Mouse (Mus musculus): ENCODE data around the gene Gpatch8. TPM values are rescaled to one million over a fixed set of nuclear protein-coding genes. Genes with fewer than 3 reads are reported as not detected.

Gene Gpatch8
- polyA plus RNA-seq, 1 experiment from 2014 or later: 45.7 TPM

DNA sequence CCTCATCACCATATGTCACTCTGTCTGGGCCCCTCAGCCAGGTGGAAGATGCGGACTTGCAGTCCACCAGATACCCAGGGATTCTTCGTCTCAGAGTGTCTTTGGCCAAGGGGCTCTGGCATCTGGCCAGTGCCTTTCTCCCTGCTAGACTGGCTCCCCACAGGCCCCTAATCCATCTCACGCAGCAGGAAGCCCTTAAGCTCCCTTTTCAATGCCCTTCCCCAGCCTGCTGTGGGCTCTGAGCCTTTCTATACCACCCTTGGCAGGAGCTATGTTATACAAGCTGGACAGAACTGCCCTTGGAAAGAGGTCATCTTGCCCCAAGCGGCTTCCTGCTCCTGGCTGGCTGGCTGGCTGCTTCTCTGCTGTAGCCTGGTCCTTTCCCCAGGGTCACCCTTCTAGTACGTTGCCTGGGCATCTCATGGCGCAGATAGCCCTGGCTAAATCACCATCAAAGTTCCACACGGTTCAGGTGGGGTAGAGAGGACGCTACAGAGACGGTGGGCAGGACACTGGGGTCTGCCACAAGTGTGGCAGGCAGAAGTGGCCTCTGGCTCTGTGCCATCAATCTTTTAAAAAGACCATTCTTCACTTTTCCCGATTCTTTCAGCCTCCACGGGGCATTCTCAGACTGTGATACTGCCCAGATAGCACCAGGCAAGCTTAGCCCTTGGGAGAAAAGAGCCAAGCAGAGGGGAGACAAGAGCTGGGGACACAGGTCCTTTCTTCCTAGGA, 25.3 kb upstream of the Gpatch8 start:
- no peaks in the 10 kb centered on the region for H3K27me3 ChIP-seq (ENCODE audit: insufficient read depth, poor library complexity, severe bottlenecking)
- peak overlapping the region; percentile 75 for H3K27ac ChIP-seq
- H3K36me3 ChIP-seq: 0 out of 2 replicates have a peak, but pooled peaks cover 8% of the 10 kb centered on the region
- H3K9me3 ChIP-seq: no peaks in the 10 kb centered on the region
- no peak for DNase-seq (ENCODE audit: low spot score)
- WGBS: 16% methylated on average over 11 of the region's 11 CpGs
- H3K4me1 ChIP-seq: peaks cover 62% of the 10 kb centered on the region
- 0 out of 2 replicates have a peak overlapping the region, but pooled peaks have one; percentile 22 for H3K4me3 ChIP-seq

DNA sequence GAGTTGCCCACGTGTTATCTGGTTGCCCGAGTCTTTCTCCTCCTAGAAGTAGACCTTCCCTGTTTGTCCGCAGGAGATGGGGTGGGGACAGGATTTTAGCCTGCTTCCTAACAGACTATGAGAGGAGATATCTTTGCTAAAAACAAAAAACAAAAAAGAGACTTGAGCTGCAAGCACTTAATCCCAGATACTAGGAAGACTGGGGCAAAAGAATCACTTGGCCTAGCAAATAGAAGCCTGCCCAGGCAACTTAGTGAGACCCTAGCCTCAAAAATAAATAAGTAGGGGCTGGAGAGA, 23.8 kb upstream of the Gpatch8 start:
- H3K9me3 ChIP-seq: no peaks in the 10 kb centered on the region
- 44% methylated on average over 3 of the region's 3 CpGs for WGBS
- H3K4me1 ChIP-seq: peaks cover 72% of the 10 kb centered on the region
- no peak for DNase-seq (ENCODE audit: low spot score)
- H3K27me3 ChIP-seq (ENCODE audit: insufficient read depth, poor library complexity, severe bottlenecking): no peaks in the 10 kb centered on the region
- H3K4me3 ChIP-seq: peak overlapping the region; percentile 55
- H3K27ac ChIP-seq: peak overlapping the region; percentile 94
- H3K36me3 ChIP-seq: no peaks in the 10 kb centered on the region

DNA sequence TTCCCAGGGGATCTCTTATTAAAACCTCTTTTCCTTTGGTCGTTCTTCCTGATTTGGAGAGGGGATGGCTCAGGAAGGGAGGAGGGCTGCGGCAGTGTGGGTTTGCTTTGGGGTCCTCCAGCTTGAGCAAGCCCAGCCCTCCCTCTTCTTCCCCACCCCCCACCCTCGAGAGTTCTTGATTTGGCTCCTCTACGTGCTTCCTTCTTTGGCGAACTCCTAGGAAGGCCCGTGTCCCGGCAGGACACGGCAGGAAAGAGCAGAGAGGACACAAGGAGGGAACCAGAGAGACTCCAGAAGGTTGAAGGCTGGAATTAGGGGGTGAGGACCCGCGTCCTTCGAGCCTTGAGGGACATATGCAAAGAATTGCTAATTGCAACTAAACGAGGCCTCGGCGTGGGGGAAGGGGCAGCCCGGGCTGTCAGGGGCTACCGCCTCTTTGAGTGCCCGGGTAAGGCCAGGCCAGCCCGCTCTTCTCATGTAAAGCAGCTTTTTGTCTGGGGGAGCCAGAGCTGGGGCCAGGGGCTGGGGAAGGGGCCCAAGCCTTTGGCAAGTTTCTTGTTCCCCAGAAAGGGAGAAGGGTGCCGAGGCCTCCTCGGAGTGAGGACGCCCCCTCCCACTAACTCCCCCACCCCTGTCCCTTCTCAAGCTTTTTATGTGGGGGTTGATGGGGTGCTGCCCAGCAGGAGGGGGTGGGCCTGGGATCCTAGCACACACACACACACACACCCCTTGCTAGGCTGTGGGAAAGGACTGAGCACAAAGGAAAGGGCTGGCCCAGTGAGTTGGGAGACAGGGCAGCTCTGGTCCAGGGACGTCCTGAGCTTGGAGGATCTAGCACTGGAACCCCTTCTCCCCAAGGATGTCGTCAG, 23.2 kb upstream of the Gpatch8 start, which contains the start of gene Gm11627:
Gm11627 (minus strand) TSS at position 297 of the 869 bp plus-strand sequence.
- no peaks in the 10 kb centered on the region for H3K27me3 ChIP-seq (ENCODE audit: insufficient read depth, poor library complexity, severe bottlenecking)
- H3K4me3 ChIP-seq: peak within 1 kb of the TSS; percentile 55
- H3K36me3 ChIP-seq: no peaks in the 10 kb centered on the region
- H3K4me1 ChIP-seq: peaks cover 72% of the 10 kb centered on the region
- WGBS: 10% methylated on average over 23 of the region's 23 CpGs
- H3K27ac ChIP-seq: peak within 1 kb of the TSS; percentile 94
- DNase-seq (ENCODE audit: low spot score): no peak
- H3K9me3 ChIP-seq: no peaks in the 10 kb centered on the region

DNA sequence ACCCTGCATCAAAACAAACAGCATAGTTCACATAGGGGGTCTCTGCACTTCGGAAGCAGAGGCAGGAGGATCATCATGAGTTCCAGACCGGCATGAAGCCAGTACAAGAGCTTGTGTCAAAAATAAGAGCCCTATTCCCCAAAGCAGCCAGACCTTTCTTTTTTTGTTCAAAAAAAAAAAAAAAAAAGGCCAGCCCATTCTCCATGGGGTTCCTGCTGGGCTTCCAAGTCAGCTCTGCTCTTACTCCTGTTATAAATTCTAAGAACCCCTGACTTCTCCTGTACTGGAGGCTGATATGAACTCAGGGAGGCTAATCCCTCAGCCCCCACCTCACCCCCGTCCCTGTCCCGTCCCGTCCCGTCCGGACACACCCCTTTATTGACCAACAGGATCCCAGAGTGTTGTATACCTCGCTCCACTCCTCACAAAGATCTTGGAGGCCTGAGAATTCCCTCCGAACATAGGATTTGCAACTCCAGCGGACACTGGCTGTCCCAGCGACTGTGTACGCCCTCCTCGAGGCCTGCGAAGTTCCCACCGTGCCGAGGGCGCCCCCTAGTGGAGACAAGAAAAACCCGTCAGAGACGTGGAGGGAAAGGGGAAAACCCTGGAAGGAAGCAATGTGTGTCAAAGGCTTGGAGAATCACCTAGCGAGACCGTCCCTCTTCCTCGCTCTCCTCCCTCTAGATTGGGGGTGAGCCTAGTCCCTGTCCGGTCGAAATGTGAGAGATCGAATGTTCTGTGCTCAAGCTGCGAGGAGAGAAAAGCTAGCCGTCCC, 22.3 kb upstream of the Gpatch8 start:
- peak overlapping the region; percentile 55 for H3K4me3 ChIP-seq
- no peaks in the 10 kb centered on the region for H3K9me3 ChIP-seq
- H3K4me1 ChIP-seq: peaks cover 72% of the 10 kb centered on the region
- H3K27me3 ChIP-seq (ENCODE audit: insufficient read depth, poor library complexity, severe bottlenecking): no peaks in the 10 kb centered on the region
- peak; percentile 93 for DNase-seq (ENCODE audit: low spot score)
- H3K27ac ChIP-seq: peak overlapping the region; percentile 94
- WGBS: 11% methylated on average over 27 of the region's 27 CpGs
- H3K36me3 ChIP-seq: no peaks in the 10 kb centered on the region

DNA sequence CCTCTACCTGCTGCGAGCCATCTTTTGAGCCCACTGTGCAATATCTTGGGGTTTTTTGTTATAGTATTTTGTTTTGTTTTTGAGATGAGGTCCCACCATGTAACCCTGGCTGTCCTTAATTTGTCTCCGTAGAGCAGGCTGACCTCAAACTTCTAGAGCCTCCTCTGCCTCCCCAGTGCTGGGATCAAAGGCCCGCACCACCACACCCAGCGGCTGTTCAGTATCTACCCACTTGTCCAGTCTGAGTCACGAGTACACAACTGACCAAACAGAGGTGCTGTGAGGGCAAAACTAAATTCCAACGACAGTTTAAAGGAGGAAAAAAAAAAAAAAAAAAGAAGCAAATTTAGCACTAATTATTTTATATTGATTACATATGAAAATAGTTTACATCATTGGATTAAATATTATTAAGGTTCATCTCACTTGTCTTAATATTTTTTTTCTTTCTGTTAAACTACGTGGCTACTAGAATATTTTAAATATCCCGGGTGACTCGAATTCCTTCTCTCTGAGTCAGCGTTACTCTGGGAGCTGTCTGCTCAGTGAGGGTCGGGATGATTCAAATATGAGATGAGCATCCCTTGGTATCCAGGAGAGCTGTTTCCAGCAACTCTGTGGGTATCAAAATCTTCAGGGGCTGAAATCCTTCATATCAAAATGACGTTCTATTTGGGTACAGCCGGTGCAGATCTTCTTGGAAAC, 20.0 kb upstream of the Gpatch8 start:
- no peak for DNase-seq (ENCODE audit: low spot score)
- peak overlapping the region; percentile 56 for H3K27ac ChIP-seq
- 39% methylated on average over 13 of the region's 13 CpGs for WGBS
- H3K4me1 ChIP-seq: peaks cover 55% of the 10 kb centered on the region
- no peaks in the 10 kb centered on the region for H3K36me3 ChIP-seq
- H3K4me3 ChIP-seq: no peak overlapping the region
- no peaks in the 10 kb centered on the region for H3K9me3 ChIP-seq
- H3K27me3 ChIP-seq (ENCODE audit: insufficient read depth, poor library complexity, severe bottlenecking): no peaks in the 10 kb centered on the region

DNA sequence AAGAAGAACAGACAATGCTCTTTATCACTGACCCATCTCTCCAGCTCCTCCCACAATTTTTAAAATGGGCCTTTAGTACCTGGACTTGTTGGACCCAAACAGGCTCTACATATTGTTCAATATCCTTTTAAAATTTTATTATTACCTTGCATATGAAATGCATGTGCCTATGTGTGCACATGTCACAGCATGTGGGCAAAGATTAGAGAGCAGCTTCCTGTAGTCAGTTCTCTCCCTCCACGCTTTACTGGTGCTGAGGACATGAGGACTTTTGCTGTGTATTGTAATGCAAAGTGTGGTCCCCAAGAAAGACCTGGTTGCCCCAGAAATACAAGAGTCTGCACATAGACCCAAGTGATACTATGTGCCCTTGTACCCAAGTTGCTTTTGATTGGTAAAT, 18.8 kb upstream of the Gpatch8 start:
- DNase-seq (ENCODE audit: low spot score): no peak
- Histone ChIP-seq H3K4me3 (no peak overlapping the region), H3K27me3 (ENCODE audit: insufficient read depth, poor library complexity, severe bottlenecking) (no peaks in the 10 kb centered on the region), H3K9me3 (no peaks in the 10 kb centered on the region), H3K4me1 (peaks cover 46% of the 10 kb centered on the region), H3K27ac (no peak overlapping the region), H3K36me3 (no peaks in the 10 kb centered on the region)
- 74% methylated on average over 1 of the region's 1 CpGs for WGBS

DNA sequence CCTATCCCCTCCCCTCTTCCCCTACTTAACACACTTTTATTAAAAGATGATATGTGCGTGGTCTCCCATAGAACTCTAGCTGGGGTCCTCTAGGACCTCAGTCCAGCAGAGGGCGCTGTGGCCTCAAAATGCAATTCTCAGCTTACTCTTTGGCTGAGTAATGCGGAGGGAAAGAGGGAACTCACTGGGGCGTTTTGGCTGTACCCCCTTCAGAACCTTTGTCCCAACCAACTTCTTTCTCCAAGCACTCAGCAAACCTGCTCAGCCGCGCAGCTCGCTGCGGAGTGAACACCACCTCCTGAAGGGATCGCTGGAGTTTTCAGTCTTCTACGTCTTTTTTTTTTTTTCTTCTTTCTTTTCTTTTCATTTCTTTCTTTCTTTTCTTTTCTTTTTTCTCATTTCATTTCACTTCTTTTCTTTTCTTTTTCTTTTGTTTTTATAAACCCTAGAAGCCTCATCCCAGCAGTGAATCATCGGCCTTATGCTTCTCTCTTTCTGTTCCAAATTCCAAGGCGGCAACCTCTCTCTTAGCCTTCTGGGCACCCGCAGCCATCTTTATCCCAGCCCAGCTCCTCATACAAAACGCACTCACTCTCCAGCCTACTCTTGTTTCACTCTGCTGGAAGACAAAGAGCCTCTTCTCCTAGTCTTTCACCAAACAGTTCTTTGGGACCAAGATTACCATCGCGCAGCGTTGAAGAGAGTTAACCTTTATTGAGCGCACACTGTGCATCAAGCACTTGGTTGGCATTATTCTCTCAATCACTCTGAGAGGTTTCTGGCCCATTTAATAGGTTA, 16.9 kb upstream of the Gpatch8 start:
- Histone ChIP-seq H3K27ac (peak overlapping the region; percentile 90), H3K4me3 (peak overlapping the region; percentile 62)
- WGBS: 12% methylated on average over 18 of the region's 18 CpGs

DNA sequence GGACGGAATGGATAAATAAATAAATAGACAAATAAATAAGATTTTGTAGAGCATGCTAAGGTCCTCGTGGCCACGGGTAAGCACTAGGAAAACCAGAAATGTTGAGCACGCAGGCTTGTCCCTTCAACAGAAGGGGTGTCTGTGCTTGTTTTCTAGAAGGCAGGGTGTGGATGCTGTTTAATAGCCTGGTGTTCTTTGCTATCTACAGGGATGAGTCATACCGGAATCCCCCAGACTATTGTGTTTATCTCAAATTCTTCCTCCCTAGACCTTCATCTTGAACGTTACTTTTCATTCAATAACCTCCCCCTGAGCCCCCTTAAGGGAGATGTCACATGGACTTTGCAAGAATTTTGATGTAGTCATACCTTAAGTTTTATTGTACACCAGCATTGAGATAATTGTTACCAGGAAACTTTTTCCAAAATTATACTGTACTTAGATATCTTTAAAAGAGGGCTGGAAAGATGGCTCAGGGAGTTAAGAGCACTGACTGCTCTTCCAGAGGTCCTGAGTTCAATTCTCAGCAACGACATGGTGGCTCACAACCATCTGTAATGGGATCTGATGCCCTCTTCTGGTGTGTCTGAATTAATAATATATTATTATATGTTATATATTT, 12.7 kb upstream of the Gpatch8 start:
- H3K27me3 ChIP-seq (ENCODE audit: insufficient read depth, poor library complexity, severe bottlenecking): no peaks in the 10 kb centered on the region
- WGBS: 69% methylated on average over 7 of the region's 7 CpGs
- no peak overlapping the region for H3K27ac ChIP-seq
- peaks cover 11% of the 10 kb centered on the region; the same call in 1 of the 2 replicates for H3K4me1 ChIP-seq
- H3K9me3 ChIP-seq: no peaks in the 10 kb centered on the region
- no peak for DNase-seq (ENCODE audit: low spot score)
- no peaks in the 10 kb centered on the region for H3K36me3 ChIP-seq
- H3K4me3 ChIP-seq: no peak overlapping the region

More for the DNA sequence above, 16.9 kb upstream of the Gpatch8 start:
- Histone ChIP-seq H3K9me3 (no peaks in the 10 kb centered on the region), H3K4me1 (peaks cover 27% of the 10 kb centered on the region), H3K36me3 (no peaks in the 10 kb centered on the region), H3K27me3 (ENCODE audit: insufficient read depth, poor library complexity, severe bottlenecking) (no peaks in the 10 kb centered on the region)
- DNase-seq (ENCODE audit: low spot score): peak; percentile 93

DNA sequence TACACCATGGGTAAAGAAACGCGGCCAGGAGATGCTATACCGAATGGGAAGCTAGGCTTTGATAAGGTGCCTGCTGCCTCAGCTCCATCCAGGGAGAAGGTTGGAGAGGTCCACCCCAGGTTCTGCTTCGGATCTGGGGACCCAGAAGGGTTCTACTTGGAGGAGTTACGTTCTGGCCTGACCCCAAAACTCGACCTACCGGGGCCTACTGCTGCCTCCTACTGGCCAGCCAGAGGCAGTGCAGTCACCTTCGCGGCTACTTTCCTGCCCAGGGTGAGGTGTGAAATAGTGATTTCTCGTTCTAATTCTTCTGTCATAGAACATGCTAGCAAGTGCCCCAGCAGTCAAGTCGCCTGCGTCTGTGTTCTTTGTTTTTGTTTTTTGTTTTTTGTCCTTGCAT, 12.0 kb upstream of the Gpatch8 start:
- WGBS: 75% methylated on average over 12 of the region's 12 CpGs
- no peaks in the 10 kb centered on the region for H3K9me3 ChIP-seq
- no peak for DNase-seq (ENCODE audit: low spot score)
- peaks cover 9% of the 10 kb centered on the region; the same call in 1 of the 2 replicates for H3K4me1 ChIP-seq
- H3K27ac ChIP-seq: no peak overlapping the region
- H3K27me3 ChIP-seq (ENCODE audit: insufficient read depth, poor library complexity, severe bottlenecking): no peaks in the 10 kb centered on the region
- H3K36me3 ChIP-seq: no peaks in the 10 kb centered on the region
- no peak overlapping the region for H3K4me3 ChIP-seq

DNA sequence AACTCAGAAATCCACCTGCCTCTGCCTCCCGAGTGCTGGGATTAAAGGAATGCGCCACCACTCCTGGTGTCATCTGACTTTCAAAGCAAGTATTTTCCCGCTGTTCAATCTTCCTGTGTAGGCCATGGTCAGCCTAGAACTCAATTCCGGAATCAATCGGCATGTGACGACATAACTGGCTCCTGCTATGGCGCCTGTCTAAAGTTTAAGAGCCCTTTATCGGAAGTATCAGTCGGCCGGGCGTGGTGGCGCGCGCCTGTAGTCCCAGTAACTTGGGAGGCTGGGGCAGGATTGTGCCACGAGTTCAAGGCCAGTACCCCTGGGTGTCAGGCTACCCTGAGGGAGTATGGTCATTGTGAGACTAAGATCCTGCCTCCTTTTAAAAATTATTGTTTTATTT, 11.5 kb upstream of the Gpatch8 start:
- H3K27me3 ChIP-seq (ENCODE audit: insufficient read depth, poor library complexity, severe bottlenecking): no peaks in the 10 kb centered on the region
- no peaks in the 10 kb centered on the region for H3K9me3 ChIP-seq
- 94% methylated on average over 15 of the region's 15 CpGs for WGBS
- H3K36me3 ChIP-seq: no peaks in the 10 kb centered on the region
- H3K27ac ChIP-seq: no peak overlapping the region
- H3K4me1 ChIP-seq: peaks cover 9% of the 10 kb centered on the region; the same call in 1 of the 2 replicates
- H3K4me3 ChIP-seq: no peak overlapping the region
- DNase-seq (ENCODE audit: low spot score): no peak

DNA sequence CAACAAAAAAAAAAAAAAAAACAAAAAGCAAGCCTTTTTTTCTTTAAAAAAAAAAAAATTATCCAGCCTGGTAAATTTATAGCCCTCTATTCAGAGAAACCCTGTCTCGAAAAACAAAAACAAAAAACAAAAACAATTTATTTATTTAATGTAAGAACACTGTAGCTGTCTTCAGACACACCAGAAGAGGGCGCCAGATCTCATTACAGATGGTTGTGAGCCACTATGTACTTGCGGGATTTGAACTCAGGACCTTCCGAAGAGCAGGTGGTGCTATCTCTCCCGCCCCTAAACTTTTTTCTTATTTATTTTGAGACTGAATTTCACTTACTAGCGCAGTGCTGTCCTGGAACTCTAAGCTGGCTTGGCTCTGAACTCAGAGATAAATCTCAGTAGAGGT, 11.0 kb upstream of the Gpatch8 start:
- H3K27ac ChIP-seq: no peak overlapping the region
- no peaks in the 10 kb centered on the region for H3K36me3 ChIP-seq
- 85% methylated on average over 6 of the region's 6 CpGs for WGBS

More for the DNA sequence above, 11.0 kb upstream of the Gpatch8 start:
- Histone ChIP-seq H3K4me3 (no peak overlapping the region), H3K27me3 (ENCODE audit: insufficient read depth, poor library complexity, severe bottlenecking) (no peaks in the 10 kb centered on the region), H3K9me3 (no peaks in the 10 kb centered on the region), H3K4me1 (peaks cover 9% of the 10 kb centered on the region; the same call in 1 of the 2 replicates)
- no peak for DNase-seq (ENCODE audit: low spot score)

Measured in heart, embryonic 10.5 days (tissue).